ENCODE assay signal across 9 mouse cellular contexts in genomic region chr9:89827564-89827963, GRCm38 (mm10).
DNase-seq lines count a peak whose midpoint lies in the region; ATAC-seq lines count a peak whose summit lies in the region.
"Had no signal": no experiment of that assay in that cellular context is flagged by ENCODE, and none has a peak within 500 bp of the region (broad histone marks: within the 10 kb centered on the region; RNA-seq: fewer than 3 reads in every experiment).

No protein-coding gene starts in this region.

- H3K36me3 ChIP-seq in heart, embryonic 12.5 days = no peaks in the 10 kb centered on the region
- H3K36me3 ChIP-seq in heart, embryonic 11.5 days (ENCODE audit: control insufficient read depth, insufficient read depth, low read length) = no peaks in the 10 kb centered on the region
- no peaks in the 10 kb centered on the region for H3K36me3 ChIP-seq in lung, embryonic 16.5 days (ENCODE audit: control insufficient read depth, insufficient read depth, low read length)
- H3K36me3 ChIP-seq in hindbrain, embryonic 13.5 days = no peaks in the 10 kb centered on the region
- H3K36me3 ChIP-seq in neural tube, embryonic 13.5 days = no peaks in the 10 kb centered on the region
- H3K36me3 ChIP-seq: stomach, embryonic 15.5 days had no signal

- H3K4me2 ChIP-seq in heart, embryonic 12.5 days = peak overlapping the region; percentile 63
- no peak overlapping the region for H3K4me2 ChIP-seq in heart, embryonic 11.5 days
- H3K4me2 ChIP-seq in lung, embryonic 16.5 days (ENCODE audit: low read depth, low read length) = peak overlapping the region; percentile 54; the same call in 1 of the 2 replicates
- peak overlapping the region; percentile 41; the same call in 1 of the 2 replicates for H3K4me2 ChIP-seq in hindbrain, embryonic 13.5 days
- H3K4me2 ChIP-seq in neural tube, embryonic 13.5 days = no peak overlapping the region

- H3K27me3 ChIP-seq in heart, embryonic 12.5 days (replicated peaks) = no peaks in the 10 kb centered on the region
- no peaks in the 10 kb centered on the region for H3K27me3 ChIP-seq in heart, embryonic 11.5 days (ENCODE audit: control insufficient read depth, insufficient read depth, low read length)
- H3K27me3 ChIP-seq in lung, embryonic 16.5 days (ENCODE audit: control insufficient read depth, insufficient read depth, low read depth, low read length) = no peaks in the 10 kb centered on the region
- H3K27me3 ChIP-seq in hindbrain, embryonic 13.5 days = no peaks in the 10 kb centered on the region
- no peaks in the 10 kb centered on the region for H3K27me3 ChIP-seq in neural tube, embryonic 13.5 days
- H3K27me3 ChIP-seq: stomach, embryonic 15.5 days had no signal

- no peak for ATAC-seq in heart, embryonic 12.5 days (ENCODE audit: insufficient number of reproducible peaks, low FRiP score)
- no peak for ATAC-seq in heart, embryonic 11.5 days (replicated peaks; ENCODE audit: insufficient number of reproducible peaks, low FRiP score, low TSS enrichment)
- no peak; the same call in 1 of the 2 replicates for ATAC-seq in lung, embryonic 16.5 days (ENCODE audit: low read depth)
- ATAC-seq in hindbrain, embryonic 13.5 days (ENCODE audit: low FRiP score) = peak; percentile 34; the same call in 1 of the 2 replicates
- peak; percentile 23; the same call in 1 of the 2 replicates for ATAC-seq in neural tube, embryonic 13.5 days (ENCODE audit: low read depth)

- H3K4me1 ChIP-seq in heart, embryonic 12.5 days (replicated peaks) = no peaks in the 10 kb centered on the region
- no peaks in the 10 kb centered on the region for H3K4me1 ChIP-seq in heart, embryonic 11.5 days (ENCODE audit: control insufficient read depth, insufficient read depth, low read length)
- H3K4me1 ChIP-seq in lung, embryonic 16.5 days (replicated peaks; ENCODE audit: control insufficient read depth, insufficient read depth, low read length) = no peaks in the 10 kb centered on the region
- 0 out of 2 replicates have a peak, but pooled peaks cover 5% of the 10 kb centered on the region for H3K4me1 ChIP-seq in hindbrain, embryonic 13.5 days (replicated peaks)
- H3K4me1 ChIP-seq in neural tube, embryonic 13.5 days (replicated peaks) = peaks cover 6% of the 10 kb centered on the region
- H3K4me1 ChIP-seq: stomach, embryonic 15.5 days had no signal

- WGBS in heart, embryonic 12.5 days = 53% methylated on average over 5 of the region's 5 CpGs
- WGBS in heart, embryonic 11.5 days (ENCODE audit: insufficient replicate concordance) = 52% methylated on average over 5 of the region's 5 CpGs
- WGBS in lung, embryonic 16.5 days = 47% methylated on average over 5 of the region's 5 CpGs
- 63% methylated on average over 5 of the region's 5 CpGs for WGBS in hindbrain, embryonic 13.5 days
- 60% methylated on average over 5 of the region's 5 CpGs for WGBS in neural tube, embryonic 13.5 days

- H3K9ac ChIP-seq in heart, embryonic 12.5 days = no peak overlapping the region
- no peak overlapping the region for H3K9ac ChIP-seq in heart, embryonic 11.5 days (ENCODE audit: low read depth, low read length)
- no peak overlapping the region for H3K9ac ChIP-seq in lung, embryonic 16.5 days (ENCODE audit: low read length)
- no peak overlapping the region for H3K9ac ChIP-seq in hindbrain, embryonic 13.5 days
- no peak overlapping the region for H3K9ac ChIP-seq in neural tube, embryonic 13.5 days
- H3K9ac ChIP-seq: stomach, embryonic 15.5 days had no signal

- H3K9me3 ChIP-seq in heart, embryonic 12.5 days (replicated peaks) = no peaks in the 10 kb centered on the region
- no peaks in the 10 kb centered on the region for H3K9me3 ChIP-seq in heart, embryonic 11.5 days (replicated peaks; ENCODE audit: control insufficient read depth, low read length)
- H3K9me3 ChIP-seq in lung, embryonic 16.5 days (ENCODE audit: control insufficient read depth, low read length) = no peaks in the 10 kb centered on the region
- no peaks in the 10 kb centered on the region for H3K9me3 ChIP-seq in hindbrain, embryonic 13.5 days
- no peaks in the 10 kb centered on the region for H3K9me3 ChIP-seq in neural tube, embryonic 13.5 days
- H3K9me3 ChIP-seq: stomach, embryonic 15.5 days had no signal

- H3K4me3 ChIP-seq in heart, embryonic 12.5 days = no peak overlapping the region; the same call in 1 of the 2 replicates
- H3K4me3 ChIP-seq in heart, embryonic 11.5 days (ENCODE audit: low read depth, low read length) = no peak overlapping the region
- no peak overlapping the region for H3K4me3 ChIP-seq in lung, embryonic 16.5 days (ENCODE audit: low read length)
- no peak overlapping the region for H3K4me3 ChIP-seq in hindbrain, embryonic 13.5 days
- no peak overlapping the region for H3K4me3 ChIP-seq in neural tube, embryonic 13.5 days

- no peak for DNase-seq in lung, adult 18-20 months
- DNase-seq in cerebellum, adult 18-20 months = no peak
- no peak for DNase-seq in left cerebral cortex, adult 11 months (ENCODE audit: low spot score)

- no peak overlapping the region for H3K27ac ChIP-seq in heart, embryonic 12.5 days (ENCODE audit: poor library complexity, severe bottlenecking)
- no peak overlapping the region for H3K27ac ChIP-seq in heart, embryonic 11.5 days (ENCODE audit: low read depth, low read length)
- H3K27ac ChIP-seq in lung, embryonic 16.5 days (ENCODE audit: low read length) = no peak overlapping the region
- no peak overlapping the region for H3K27ac ChIP-seq in hindbrain, embryonic 13.5 days
- no peak overlapping the region for H3K27ac ChIP-seq in neural tube, embryonic 13.5 days (replicated peaks)
- H3K27ac ChIP-seq: stomach, embryonic 15.5 days had no signal

Comparison
In these comparisons a context has a peak if more than half of its experiments do, and no peak if none do; other contexts are left out.
1. H3K4me2 ChIP-seq: peak in heart, embryonic 12.5 days (single experiment), lung, embryonic 16.5 days (single experiment) and hindbrain, embryonic 13.5 days (single experiment); none in heart, embryonic 11.5 days (single experiment) and neural tube, embryonic 13.5 days (single experiment).
2. ATAC-seq: peak in hindbrain, embryonic 13.5 days (single experiment) and neural tube, embryonic 13.5 days (single experiment); none in heart, embryonic 12.5 days (single experiment), heart, embryonic 11.5 days (single experiment) and lung, embryonic 16.5 days (single experiment).